Mouse (Mus musculus) limb, embryonic 15.5 days (tissue): ENCODE data around the gene Myh6. TPM values are rescaled to one million over a fixed set of nuclear protein-coding genes. Genes with fewer than 3 reads are reported as not detected.
A peak's percentile ranks its signal among the peaks of the same experiment; 100 is the strongest.

Source experiments
- ATAC-seq: fragments of 200-750 bp; cut with Nextera tagmentation; 2 replicates; pipeline ENCODE4 v1.8.0; 2017; ENCODE audit warnings: low read depth, moderate TSS enrichment; ENCODE audit not compliant: insufficient number of reproducible peaks, low FRiP score, low TSS enrichment
- H3K27ac ChIP-seq: fragments of 300-500 bp; sonication (generic); 2 replicates; pipeline ENCODE4 v1.5.1; 2015; ENCODE audit warnings: moderate library complexity, mild to moderate bottlenecking, inconsistent platforms
- H3K27me3 ChIP-seq: fragments of 300-500 bp; sonication (generic); 2 replicates; pipeline ENCODE4 v1.6.1; 2015; ENCODE audit warnings: inconsistent platforms
- H3K36me3 ChIP-seq: fragments of 300-500 bp; sonication (generic); 2 replicates; pipeline ENCODE4 v1.6.1; 2015; ENCODE audit warnings: inconsistent platforms
- H3K4me1 ChIP-seq: fragments of 300-500 bp; sonication (generic); 2 replicates; pipeline ENCODE4 v1.6.1; 2015; ENCODE audit warnings: inconsistent platforms
- H3K4me2 ChIP-seq: fragments of 300-500 bp; sonication (generic); 2 replicates; pipeline ENCODE4 v1.6.1; 2015; ENCODE audit warnings: mild to moderate bottlenecking, inconsistent platforms
- H3K4me3 ChIP-seq: fragments of 300-500 bp; sonication (generic); 2 replicates; pipeline ENCODE4 v1.5.1; 2015; ENCODE audit warnings: mild to moderate bottlenecking, inconsistent platforms
- H3K9ac ChIP-seq: fragments of 300-500 bp; sonication (generic); 2 replicates; pipeline ENCODE4 v1.6.1; 2015; ENCODE audit warnings: inconsistent platforms
- H3K9me3 ChIP-seq: fragments of 300-500 bp; sonication (generic); 2 replicates; pipeline ENCODE4 v1.6.1; 2016; ENCODE audit warnings: inconsistent platforms
- WGBS: fragments of 180-500 bp; shearing (Covaris S2); methylation state at CpG from one replicate; pipeline ENCODE4 v1.1.7; 2015; 5-methylcytosine and 5-hydroxymethylcytosine counted together
- polyA plus RNA-seq: library from polyadenylated mRNA; unstranded; fragments of >200 nt; fragmentation: Nextera tagmentation; extraction: Ambion mirVana; gene quantifications from 2 replicates; pipeline ENCODE4 v1.2.1, GENCODE M21; 2015

Gene Myh6
- polyA plus RNA-seq, 1 experiment from 2014 or later, result 2.6 TPM

GRCm38 (mm10) chr14:54924641-54925348, 41.9 kb downstream of the Myh6 start:
- 6% methylated on average over 7 of the region's 7 CpGs for WGBS
- peak; percentile 64 for ATAC-seq
- Histone ChIP-seq H3K4me3 (peak overlapping the region; percentile 63), H3K27me3 (no peaks in the 10 kb centered on the region), H3K4me1 (peaks cover 44% of the 10 kb centered on the region), H3K36me3 (peaks cover 32% of the 10 kb centered on the region), H3K4me2 (peak overlapping the region; percentile 76), H3K27ac (peak overlapping the region; percentile 100), H3K9me3 (no peaks in the 10 kb centered on the region), H3K9ac (peak overlapping the region; percentile 90)

GRCm38 (mm10) chr14:54920076-54920685, 46.5 kb downstream of the Myh6 start:
- peaks cover 76% of the 10 kb centered on the region for H3K36me3 ChIP-seq
- H3K9ac ChIP-seq, result no peak overlapping the region
- H3K27me3 ChIP-seq, result no peaks in the 10 kb centered on the region
- no peak overlapping the region for H3K4me2 ChIP-seq
- peaks cover 23% of the 10 kb centered on the region for H3K4me1 ChIP-seq
- no peaks in the 10 kb centered on the region for H3K9me3 ChIP-seq
- no peak for ATAC-seq
- H3K4me3 ChIP-seq, result no peak overlapping the region
- 86% methylated on average over 16 of the region's 16 CpGs for WGBS
- H3K27ac ChIP-seq, result no peak overlapping the region

GRCm38 (mm10) chr14:54913343-54913742, 53.4 kb downstream of the Myh6 start:
- ATAC-seq, result no peak
- WGBS, result 13% methylated on average over 10 of the region's 10 CpGs
- peak overlapping the region; percentile 94 for H3K27ac ChIP-seq
- H3K9ac ChIP-seq, result peak overlapping the region; percentile 89
- H3K4me1 ChIP-seq, result peaks cover 29% of the 10 kb centered on the region
- peaks cover 48% of the 10 kb centered on the region for H3K36me3 ChIP-seq
- no peaks in the 10 kb centered on the region for H3K27me3 ChIP-seq
- H3K4me2 ChIP-seq, result peak overlapping the region; percentile 80
- H3K4me3 ChIP-seq, result peak overlapping the region; percentile 92
- H3K9me3 ChIP-seq, result no peaks in the 10 kb centered on the region

GRCm38 (mm10) chr14:54912886-54913285, 53.8 kb downstream of the Myh6 start, which contains the start of gene Slc22a17:
Gene Slc22a17 (minus strand): TSS chr14:54913132.
- peak; percentile 94 for ATAC-seq
- Histone ChIP-seq H3K4me2 (peak within 1 kb of the TSS; percentile 80), H3K9ac (peak within 1 kb of the TSS; percentile 89), H3K36me3 (peaks cover 48% of the 10 kb centered on the region), H3K4me1 (peaks cover 29% of the 10 kb centered on the region), H3K9me3 (no peaks in the 10 kb centered on the region), H3K27ac (peak within 1 kb of the TSS; percentile 94), H3K4me3 (peak within 1 kb of the TSS; percentile 92), H3K27me3 (no peaks in the 10 kb centered on the region)
- under 1% methylated on average over 28 of the region's 28 CpGs for WGBS

- 2% methylated on average over 52 of the region's 69 CpGs for WGBS
- peaks cover 29% of the 10 kb centered on the region for H3K4me1 ChIP-seq
- peak overlapping the region; percentile 92 for H3K4me3 ChIP-seq
- ATAC-seq, result peak; percentile 32; the same call in 1 of the 2 replicates
- H3K27me3 ChIP-seq, result no peaks in the 10 kb centered on the region
- peaks cover 48% of the 10 kb centered on the region for H3K36me3 ChIP-seq
- peak overlapping the region; percentile 94 for H3K27ac ChIP-seq
- H3K4me2 ChIP-seq, result peak overlapping the region; percentile 80
- H3K9ac ChIP-seq, result peak overlapping the region; percentile 89
- no peaks in the 10 kb centered on the region for H3K9me3 ChIP-seq
Observed at GRCm38 (mm10) chr14:54912109-54912850, 54.4 kb downstream of the Myh6 start.

GRCm38 (mm10) chr14:54908682-54909081, 58.0 kb downstream of the Myh6 start:
- peaks cover 55% of the 10 kb centered on the region for H3K36me3 ChIP-seq

GRCm38 (mm10) chr14:54903641-54904040, 63.1 kb downstream of the Myh6 start:
- no peak for ATAC-seq
- peaks cover 39% of the 10 kb centered on the region for H3K36me3 ChIP-seq
- 82% methylated on average over 4 of the region's 4 CpGs for WGBS
- no peak overlapping the region for H3K4me3 ChIP-seq
- H3K4me2 ChIP-seq, result no peak overlapping the region
- no peak overlapping the region for H3K9ac ChIP-seq
- H3K4me1 ChIP-seq, result no peaks in the 10 kb centered on the region
- H3K27me3 ChIP-seq, result no peaks in the 10 kb centered on the region
- H3K27ac ChIP-seq, result no peak overlapping the region
- no peaks in the 10 kb centered on the region for H3K9me3 ChIP-seq

More at GRCm38 (mm10) chr14:54908682-54909081, 58.0 kb downstream of the Myh6 start:
- no peak overlapping the region for H3K27ac ChIP-seq
- no peak for ATAC-seq
- WGBS, result 87% methylated on average over 7 of the region's 7 CpGs
- no peak overlapping the region for H3K4me2 ChIP-seq
- peaks cover 25% of the 10 kb centered on the region for H3K4me1 ChIP-seq
- no peaks in the 10 kb centered on the region for H3K9me3 ChIP-seq
- H3K9ac ChIP-seq, result no peak overlapping the region
- no peaks in the 10 kb centered on the region for H3K27me3 ChIP-seq
- H3K4me3 ChIP-seq, result no peak overlapping the region

- peak overlapping the region; percentile 38; the same call in 1 of the 2 replicates for H3K27ac ChIP-seq
- H3K9me3 ChIP-seq, result no peaks in the 10 kb centered on the region
- H3K36me3 ChIP-seq, result peaks cover 39% of the 10 kb centered on the region
- peaks cover 17% of the 10 kb centered on the region for H3K4me1 ChIP-seq
- under 1% methylated on average over 3 of the region's 3 CpGs for WGBS
- no peak overlapping the region for H3K9ac ChIP-seq
- ATAC-seq, result 0 out of 2 replicates have a peak, but pooled peaks have one; percentile 9
- no peak overlapping the region for H3K4me2 ChIP-seq
- H3K4me3 ChIP-seq, result no peak overlapping the region
- H3K27me3 ChIP-seq, result no peaks in the 10 kb centered on the region
Observed at GRCm38 (mm10) chr14:54900383-54900782, 66.3 kb downstream of the Myh6 start.

GRCm38 (mm10) chr14:54897445-54897844, 69.3 kb downstream of the Myh6 start:
- H3K36me3 ChIP-seq, result peaks cover 31% of the 10 kb centered on the region
- H3K27ac ChIP-seq, result peak overlapping the region; percentile 43
- WGBS, result 61% methylated on average over 2 of the region's 2 CpGs

GRCm38 (mm10) chr14:54894296-54895151, 72.2 kb downstream of the Myh6 start:
- Histone ChIP-seq H3K36me3 (peaks cover 31% of the 10 kb centered on the region), H3K4me2 (peak overlapping the region; percentile 49), H3K27ac (peak overlapping the region; percentile 94), H3K27me3 (no peaks in the 10 kb centered on the region), H3K9me3 (no peaks in the 10 kb centered on the region), H3K4me3 (peak overlapping the region; percentile 92), H3K9ac (peak overlapping the region; percentile 99), H3K4me1 (peaks cover 25% of the 10 kb centered on the region)
- ATAC-seq, result peak; percentile 31
- under 1% methylated on average over 53 of the region's 54 CpGs for WGBS

More at GRCm38 (mm10) chr14:54897445-54897844, 69.3 kb downstream of the Myh6 start:
- Histone ChIP-seq H3K9me3 (no peaks in the 10 kb centered on the region), H3K4me3 (no peak overlapping the region), H3K9ac (no peak overlapping the region), H3K4me2 (no peak overlapping the region), H3K4me1 (peaks cover 25% of the 10 kb centered on the region), H3K27me3 (no peaks in the 10 kb centered on the region)
- no peak for ATAC-seq

GRCm38 (mm10) chr14:54893651-54894181, 73.0 kb downstream of the Myh6 start:
- WGBS, result under 1% methylated on average over 38 of the region's 38 CpGs
- Histone ChIP-seq H3K9me3 (no peaks in the 10 kb centered on the region), H3K27me3 (no peaks in the 10 kb centered on the region), H3K9ac (peak overlapping the region; percentile 99), H3K27ac (peak overlapping the region; percentile 94), H3K4me2 (peak overlapping the region; percentile 46), H3K4me3 (peak overlapping the region; percentile 92), H3K36me3 (peaks cover 31% of the 10 kb centered on the region), H3K4me1 (peaks cover 25% of the 10 kb centered on the region)
- peak; percentile 99 for ATAC-seq
